Mouse (Mus musculus) liver, adult 2 months (tissue): Measurements from ENCODE around the gene Zfp462. TPM values are rescaled to one million over a fixed set of nuclear protein-coding genes. Genes with fewer than 3 reads are reported as not detected.

Source experiments
- DNase-seq: peaks from one replicate; pipeline ENCODE4 v3.0.0-alpha.2; 2011; ENCODE audit warnings: low read depth, low spot score; ENCODE audit errors: extremely low read depth
- H3K27ac ChIP-seq: fragments of 200-500 bp; replicated peaks from 2 replicates; pipeline ENCODE4 v1.5.1; 2012; ENCODE audit warnings: low read depth, mild to moderate bottlenecking, control low read depth, inconsistent platforms, low read length; ENCODE audit not compliant: insufficient read depth
- H3K27me3 ChIP-seq: fragments of 200-500 bp; 2 replicates; pipeline ENCODE4 v1.6.1; 2012; ENCODE audit warnings: mild to moderate bottlenecking, moderate library complexity, low read length, inconsistent platforms; ENCODE audit not compliant: control insufficient read depth, insufficient read depth
- H3K36me3 ChIP-seq: fragments of 200-500 bp; 2 replicates; pipeline ENCODE4 v1.6.1; 2012; ENCODE audit warnings: low read length, inconsistent platforms; ENCODE audit not compliant: control insufficient read depth, insufficient read depth
- H3K4me1 ChIP-seq: fragments of 200-500 bp; 2 replicates; pipeline ENCODE4 v1.6.1; 2011; ENCODE audit warnings: low read length; ENCODE audit not compliant: control insufficient read depth, insufficient read depth
- H3K4me3 ChIP-seq: fragments of 200-500 bp; 2 replicates; pipeline ENCODE4 v1.5.1; 2011; ENCODE audit warnings: low read depth, mild to moderate bottlenecking, control low read depth, low read length, moderate library complexity; ENCODE audit not compliant: insufficient read depth
- H3K79me2 ChIP-seq: fragments of 200-500 bp; 2 replicates; pipeline ENCODE4 v1.6.1; 2012; ENCODE audit warnings: inconsistent platforms, mild to moderate bottlenecking, low read length, moderate library complexity; ENCODE audit not compliant: control insufficient read depth, insufficient read depth
- H3K9ac ChIP-seq: fragments of 200-500 bp; 2 replicates; pipeline ENCODE4 v1.6.1; 2012; ENCODE audit warnings: low read depth, mild to moderate bottlenecking, control low read depth, inconsistent platforms, low read length
- CTCF ChIP-seq: fragments of 200-500 bp; IDR thresholded peaks from 2 replicates; pipeline ENCODE4 v1.5.1; 2011; ENCODE audit warnings: low read depth, low read length, control low read depth
- POLR2A ChIP-seq: fragments of 200-500 bp; IDR thresholded peaks from 2 replicates; pipeline ENCODE4 v1.6.1; 2011; ENCODE audit warnings: low read length, control low read depth; ENCODE audit not compliant: insufficient read depth; ENCODE audit errors: extremely low read depth
- WGBS: fragments of 180-500 bp; shearing (Covaris S2); methylation state at CpG from one replicate; pipeline ENCODE4 v1.1.7; 2018; 5-methylcytosine and 5-hydroxymethylcytosine counted together
- polyA plus RNA-seq: library from polyadenylated mRNA; depleted of rRNA; stranded (reverse); fragments of >200 nt; gene quantifications from 2 replicates; pipeline ENCODE4 v1.2.3, GENCODE M21; 2012
- total RNA-seq: library from RNA; depleted of rRNA; stranded (reverse); fragments of >200 nt; gene quantifications from 2 replicates; pipeline ENCODE4 v1.2.3, GENCODE M21; 2014

Zfp462 gene
- total and polyA plus RNA-seq, 2 experiments = 0.18 to 0.22 TPM

GRCm38 (mm10) chr4:55101601-55102000 is 156.8 kb downstream of the Zfp462 start:
- WGBS = 76% methylated on average over 9 of the region's 9 CpGs
- no peak for TF ChIP-seq CTCF
- no peak for TF ChIP-seq POLR2A
- no peak overlapping the region for H3K9ac ChIP-seq
- no peak for DNase-seq
- no peak overlapping the region for H3K4me3 ChIP-seq
- H3K79me2 ChIP-seq = no peaks in the 10 kb centered on the region
- no peaks in the 10 kb centered on the region for H3K4me1 ChIP-seq
- no peak overlapping the region for H3K27ac ChIP-seq
- H3K27me3 ChIP-seq = no peaks in the 10 kb centered on the region
- no peaks in the 10 kb centered on the region for H3K36me3 ChIP-seq

DNA sequence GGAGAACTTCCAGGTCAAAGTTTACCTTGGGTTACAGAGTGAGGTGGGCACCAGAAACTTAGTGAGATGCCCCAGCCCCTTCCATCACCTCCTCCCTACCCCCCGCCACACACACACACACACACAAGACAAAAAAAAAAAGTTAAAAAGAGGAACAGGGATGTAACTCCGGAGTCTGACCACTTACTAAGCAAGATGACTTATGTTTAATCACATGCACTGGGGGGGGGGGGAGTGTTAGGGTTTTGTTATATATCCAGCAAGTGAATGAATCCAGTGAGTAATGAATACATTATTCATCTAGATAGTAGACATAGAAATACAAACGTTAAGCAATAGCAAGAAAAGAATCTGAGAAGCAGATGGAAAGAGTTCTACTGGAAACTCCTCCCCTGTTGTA is 157.5 kb downstream of the Zfp462 start:
- no peaks in the 10 kb centered on the region for H3K27me3 ChIP-seq
- H3K9ac ChIP-seq = no peak overlapping the region
- H3K27ac ChIP-seq = no peak overlapping the region
- no peaks in the 10 kb centered on the region for H3K36me3 ChIP-seq
- no peak for DNase-seq
- 92% methylated on average over 3 of the region's 3 CpGs for WGBS
- H3K4me1 ChIP-seq = no peaks in the 10 kb centered on the region
- H3K4me3 ChIP-seq = no peak overlapping the region
- no peaks in the 10 kb centered on the region for H3K79me2 ChIP-seq
- TF ChIP-seq CTCF = no peak
- TF ChIP-seq POLR2A = no peak

DNA sequence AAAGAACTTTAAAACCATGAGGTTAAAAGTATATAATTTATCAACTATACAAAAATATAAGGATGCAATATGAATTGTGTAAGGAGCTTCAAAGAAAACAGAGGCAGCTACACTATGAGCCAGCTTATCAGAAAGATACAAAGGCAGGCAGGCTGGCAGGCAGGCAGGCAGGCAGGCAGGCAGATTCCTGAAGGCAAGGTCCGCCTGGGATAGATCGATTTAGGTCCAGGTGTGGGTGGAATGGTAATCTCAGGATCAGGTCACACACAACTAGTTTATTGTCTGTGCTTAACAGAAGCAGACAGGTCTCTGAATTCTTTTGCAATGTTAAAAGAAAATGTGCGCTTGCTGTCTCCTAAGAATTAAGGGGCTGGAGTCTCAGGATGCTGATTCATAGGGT is 158.7 kb downstream of the Zfp462 start:
- H3K36me3 ChIP-seq = no peaks in the 10 kb centered on the region

GRCm38 (mm10) chr4:55117839-55118487 is 173.1 kb downstream of the Zfp462 start:
- H3K27me3 ChIP-seq = no peaks in the 10 kb centered on the region
- no peak overlapping the region for H3K27ac ChIP-seq
- DNase-seq = no peak
- no peaks in the 10 kb centered on the region for H3K36me3 ChIP-seq
- no peaks in the 10 kb centered on the region for H3K79me2 ChIP-seq
- 0 out of 2 replicates have a peak, but pooled peaks cover 2% of the 10 kb centered on the region for H3K4me1 ChIP-seq
- H3K4me3 ChIP-seq = no peak overlapping the region
- H3K9ac ChIP-seq = no peak overlapping the region
- WGBS = 70% methylated on average over 10 of the region's 10 CpGs
- TF ChIP-seq CTCF = no peak
- no peak for TF ChIP-seq POLR2A

More for the DNA sequence above, 158.7 kb downstream of the Zfp462 start:
- Histone ChIP-seq H3K27me3 (no peaks in the 10 kb centered on the region), H3K9ac (no peak overlapping the region), H3K4me1 (no peaks in the 10 kb centered on the region), H3K27ac (no peak overlapping the region), H3K4me3 (no peak overlapping the region), H3K79me2 (no peaks in the 10 kb centered on the region)
- peak; percentile 31 for DNase-seq
- 53% methylated on average over 3 of the region's 3 CpGs for WGBS
- TF ChIP-seq CTCF (no peak), POLR2A (no peak)

GRCm38 (mm10) chr4:55121126-55121525 is 176.3 kb downstream of the Zfp462 start:
- Histone ChIP-seq H3K27me3 (no peaks in the 10 kb centered on the region), H3K36me3 (no peaks in the 10 kb centered on the region), H3K27ac (no peak overlapping the region), H3K4me3 (no peak overlapping the region), H3K4me1 (0 out of 2 replicates have a peak, but pooled peaks cover 2% of the 10 kb centered on the region), H3K9ac (no peak overlapping the region), H3K79me2 (no peaks in the 10 kb centered on the region)
- WGBS = 35% methylated on average over 2 of the region's 2 CpGs
- peak; percentile 57 for DNase-seq
- no peak for TF ChIP-seq POLR2A

DNA sequence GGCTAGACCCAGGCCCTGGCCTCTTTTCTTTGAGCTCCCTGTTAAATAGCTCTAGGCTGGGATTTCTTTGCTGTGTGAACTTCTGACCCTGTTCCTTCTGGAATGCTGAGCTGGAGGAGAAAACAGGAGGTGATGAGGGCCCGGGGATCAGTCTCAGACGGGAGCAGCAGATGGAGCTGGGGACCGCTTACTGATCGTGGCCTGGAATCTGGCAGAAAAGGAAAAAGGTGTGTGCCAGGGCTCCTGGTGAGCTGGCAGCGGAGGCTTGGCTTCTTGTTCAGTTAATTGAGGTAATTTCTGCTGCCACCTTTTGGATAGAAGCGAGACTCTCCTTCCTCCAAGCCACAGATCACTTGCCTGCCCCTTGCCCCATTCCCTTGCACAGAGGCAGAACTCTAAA is 177.1 kb downstream of the Zfp462 start:
- no peak overlapping the region for H3K4me3 ChIP-seq
- 60% methylated on average over 6 of the region's 6 CpGs for WGBS
- H3K79me2 ChIP-seq = no peaks in the 10 kb centered on the region
- H3K27ac ChIP-seq = no peak overlapping the region
- H3K9ac ChIP-seq = no peak overlapping the region
- no peak for DNase-seq
- TF ChIP-seq CTCF = no peak
- TF ChIP-seq POLR2A = no peak
- H3K4me1 ChIP-seq = 0 out of 2 replicates have a peak, but pooled peaks cover 2% of the 10 kb centered on the region
- no peaks in the 10 kb centered on the region for H3K36me3 ChIP-seq
- H3K27me3 ChIP-seq = no peaks in the 10 kb centered on the region
